Mouse (Mus musculus): ENCODE measurements around the gene Slc41a1.

Gene Slc41a1

DNA sequence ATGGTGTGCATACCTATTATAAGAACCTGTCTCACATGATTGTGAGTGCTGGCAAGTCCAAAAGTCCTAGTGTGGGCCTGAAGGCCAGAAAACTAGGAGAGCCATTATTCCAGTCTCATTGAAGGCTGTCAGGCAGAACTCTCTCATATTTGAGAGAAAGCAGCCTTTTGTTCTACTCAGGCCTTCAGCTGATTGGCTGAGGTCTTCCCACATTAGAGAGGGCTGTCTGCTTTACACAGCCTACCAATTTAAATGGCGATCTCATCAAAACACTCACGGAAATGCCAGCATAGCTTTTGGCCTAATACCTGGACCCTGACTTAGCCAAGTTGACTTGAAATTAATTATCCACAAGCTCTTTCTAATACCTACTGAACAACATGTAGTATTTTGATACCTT, 58.9 kb downstream of the Slc41a1 start:
- no peak for DNase-seq (ENCODE audit: low spot score in 2 of 2)

DNA sequence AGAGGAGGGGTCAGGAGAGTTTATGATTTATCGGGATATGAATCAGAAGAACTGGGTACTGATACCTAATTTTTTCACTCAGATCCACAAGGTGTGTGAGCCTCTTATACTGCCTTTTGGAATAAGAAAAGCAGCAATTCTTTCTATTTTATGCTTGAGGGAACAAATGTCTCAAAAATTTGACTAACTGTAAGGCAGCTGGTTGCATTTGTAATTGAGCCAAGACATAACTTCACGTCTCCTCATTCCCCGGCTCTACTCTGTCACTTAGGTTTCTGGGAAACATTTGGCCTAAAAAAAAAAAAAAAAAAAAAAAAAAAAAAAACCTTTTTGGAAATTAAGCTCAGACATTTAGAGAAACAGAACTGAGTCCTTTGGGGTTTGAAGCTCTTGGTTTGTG, 59.3 kb downstream of the Slc41a1 start:
- no peak for DNase-seq (ENCODE audit: low spot score in 2 of 2)

DNA sequence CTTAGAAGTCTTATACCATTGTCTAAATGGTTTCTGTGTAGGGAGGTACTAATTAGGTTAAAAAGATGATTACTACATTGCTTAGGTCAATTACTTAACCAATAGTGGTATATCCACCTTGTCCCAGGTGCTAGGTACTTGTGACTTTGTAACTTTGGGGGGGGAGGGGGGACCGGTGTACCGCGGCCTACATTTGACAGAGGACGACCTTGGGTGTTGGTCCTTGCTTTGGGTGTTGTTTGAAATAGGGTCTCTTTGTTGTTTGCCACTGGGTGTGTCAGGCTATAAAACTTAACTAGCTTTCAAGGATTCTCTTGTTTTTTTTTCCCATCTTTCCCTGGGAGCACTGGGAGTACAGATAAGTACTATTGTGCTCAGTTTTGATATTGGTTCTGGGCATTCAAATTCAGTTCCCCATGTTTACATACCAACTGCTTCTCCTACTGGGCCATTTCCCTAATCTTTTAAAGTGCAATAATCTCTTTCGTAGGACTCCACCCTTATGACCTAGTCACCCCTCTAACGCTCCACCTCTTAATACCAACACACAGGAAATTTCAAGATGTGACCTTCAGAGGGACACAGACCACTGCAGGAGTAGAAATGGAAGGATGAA, 62.9 kb downstream of the Slc41a1 start:
- DNase-seq (ENCODE audit: low spot score in 2 of 2): no peak

DNA sequence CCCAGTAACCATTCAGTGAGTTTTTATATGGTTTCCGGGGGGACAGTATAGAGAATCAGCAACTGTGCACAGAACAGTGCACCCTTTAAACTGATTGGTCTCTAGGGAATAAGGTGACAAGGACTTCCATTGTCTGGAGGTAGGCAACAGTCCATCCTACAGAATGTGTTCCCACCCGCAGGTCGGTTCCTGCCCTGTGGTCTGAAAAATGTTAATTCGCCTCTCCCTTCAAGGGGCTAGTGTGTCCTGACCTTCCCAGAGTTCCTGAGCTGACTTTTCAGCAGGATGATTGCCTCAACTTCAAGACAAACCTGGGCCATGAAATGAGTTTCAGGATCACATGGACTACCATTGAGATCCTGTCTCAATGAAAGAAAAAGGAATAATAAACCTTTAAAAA, 64.1 kb downstream of the Slc41a1 start:
- DNase-seq (ENCODE audit: low spot score in 2 of 2): no peak

All from spleen, postnatal 36 days (tissue).